Mouse (Mus musculus) embryo, embryonic 10 days (tissue): Measurements from ENCODE around the gene Cdca5.

ENCODE experiments used
- DNase-seq: peaks from one replicate; pipeline ENCODE4 v3.0.0-alpha.2; 2015; ENCODE audit warnings: low spot score

Cdca5 gene

DNA sequence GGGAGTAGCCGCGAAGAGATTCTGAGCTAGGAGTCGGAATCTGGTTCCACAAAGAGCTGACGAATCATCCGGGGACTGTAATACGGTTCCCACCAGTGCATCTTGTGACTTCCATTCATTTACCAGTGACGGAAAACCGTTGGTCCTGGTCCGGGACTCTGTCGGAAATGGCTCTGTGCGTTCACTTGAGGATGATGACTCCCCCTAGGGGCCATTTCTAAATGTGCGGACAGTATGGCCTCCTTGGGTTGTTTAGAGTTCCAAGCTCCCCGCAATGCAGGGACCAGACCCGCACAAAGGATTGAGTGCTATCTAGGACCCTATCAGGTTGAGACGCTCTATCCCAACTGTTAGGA lies 56.6 kb downstream of the Cdca5 start, which contains the start of gene Arl2:
Arl2 (minus strand) TSS at position 155 of the 356 bp plus-strand sequence.
- peak; percentile 93 for DNase-seq
